Mouse (Mus musculus) limb, embryonic 14.5 days (tissue): ENCODE data around the gene Reep1. TPM values are rescaled to one million over a fixed set of nuclear protein-coding genes. Genes with fewer than 3 reads are reported as not detected.

Experiments
- ATAC-seq: fragments of 200-750 bp; cut with Nextera tagmentation; 2 replicates; pipeline ENCODE4 v1.8.0; 2017; ENCODE audit warnings: low read depth, moderate number of reproducible peaks, moderate TSS enrichment; ENCODE audit not compliant: low FRiP score
- DNase-seq: peaks from one replicate; pipeline ENCODE4 v3.0.0-alpha.2; 2015; ENCODE audit warnings: low spot score
- H3K27ac ChIP-seq: fragments of 300-500 bp; sonication (generic); replicated peaks from 2 replicates; pipeline ENCODE4 v1.5.1; 2014; ENCODE audit warnings: low read depth, mild to moderate bottlenecking, low read length, moderate library complexity, mixed read lengths
- H3K27me3 ChIP-seq: fragments of 300-500 bp; sonication (generic); 2 replicates; pipeline ENCODE4 v1.6.1; 2014; ENCODE audit warnings: low read length, mixed read lengths; ENCODE audit not compliant: control insufficient read depth, insufficient read depth
- H3K36me3 ChIP-seq: fragments of 300-500 bp; sonication (generic); 2 replicates; pipeline ENCODE4 v1.6.1; 2014; ENCODE audit warnings: mild to moderate bottlenecking, low read length, moderate library complexity, mixed read lengths; ENCODE audit not compliant: control insufficient read depth, insufficient read depth
- H3K4me1 ChIP-seq: fragments of 300-500 bp; sonication (generic); 2 replicates; pipeline ENCODE4 v1.6.1; 2014; ENCODE audit warnings: antibody characterized with exemption, low read length, mixed read lengths; ENCODE audit not compliant: control insufficient read depth, insufficient read depth
- H3K4me2 ChIP-seq: fragments of 300-500 bp; sonication (generic); replicated peaks from 2 replicates; pipeline ENCODE4 v1.6.1; 2014; ENCODE audit warnings: low read depth, mild to moderate bottlenecking, low read length, moderate library complexity; ENCODE audit not compliant: severe bottlenecking
- H3K4me3 ChIP-seq: fragments of 300-500 bp; sonication (generic); replicated peaks from 2 replicates; pipeline ENCODE4 v1.5.1; 2014; ENCODE audit warnings: low read length
- H3K9ac ChIP-seq: fragments of 300-500 bp; sonication (generic); 2 replicates; pipeline ENCODE4 v1.6.1; 2014; ENCODE audit warnings: mild to moderate bottlenecking, low read depth, low read length, moderate library complexity; ENCODE audit not compliant: severe bottlenecking
- H3K9me3 ChIP-seq: fragments of 300-500 bp; sonication (generic); 2 replicates; pipeline ENCODE4 v1.6.1; 2016; ENCODE audit warnings: low read length; ENCODE audit not compliant: control insufficient read depth
- POLR2A ChIP-seq: fragments of 200-500 bp; IDR thresholded peaks from 2 replicates; pipeline ENCODE4 v1.8.0; 2012; ENCODE audit warnings: inconsistent platforms, mild to moderate bottlenecking, moderate library complexity, borderline replicate concordance; ENCODE audit not compliant: insufficient read depth, insufficient read length; ENCODE audit errors: extremely low read depth
- WGBS: fragments of 180-500 bp; shearing (Covaris S2); extraction: QIAGEN DNeasy Blood & Tissue Kit; methylation state at CpG from one replicate; pipeline ENCODE4 v1.1.7; 2014; 5-methylcytosine and 5-hydroxymethylcytosine counted together
- polyA plus RNA-seq, 2 experiments: library from polyadenylated mRNA; depleted of rRNA in 1 of 2; stranded (reverse) in 1 of 2; unstranded in 1 of 2; fragments of >200 nt; fragmentation: Nextera tagmentation in 1 of 2; extraction: Ambion mirVana in 1 of 2; gene quantifications; 2 replicates each; pipeline versions ENCODE4 v1.2.1 to v1.2.3; 2012 to 2014

Reep1 gene
- polyA plus RNA-seq, 2 experiments, result 14.9 to 15.2 TPM

GRCm38 (mm10) chr6:71770856-71771255 lies 63.5 kb downstream of the Reep1 start:
- DNase-seq (no peak), ATAC-seq (no peak)
- Histone ChIP-seq H3K4me2 (no peak overlapping the region), H3K27ac (no peak overlapping the region), H3K4me3 (no peak overlapping the region), H3K9ac (no peak overlapping the region), H3K27me3 (no peaks in the 10 kb centered on the region), H3K9me3 (no peaks in the 10 kb centered on the region), H3K36me3 (no peaks in the 10 kb centered on the region), H3K4me1 (no peaks in the 10 kb centered on the region)
- 97% methylated on average over 4 of the region's 4 CpGs for WGBS
- no peak for TF ChIP-seq POLR2A

- no peak overlapping the region for H3K4me2 ChIP-seq
- no peak overlapping the region for H3K4me3 ChIP-seq
- WGBS, result 90% methylated on average over 4 of the region's 4 CpGs
- no peaks in the 10 kb centered on the region for H3K4me1 ChIP-seq
- H3K27ac ChIP-seq, result no peak overlapping the region
- no peaks in the 10 kb centered on the region for H3K9me3 ChIP-seq
- DNase-seq, result no peak
- no peaks in the 10 kb centered on the region for H3K27me3 ChIP-seq
- TF ChIP-seq POLR2A, result no peak
- no peaks in the 10 kb centered on the region for H3K36me3 ChIP-seq
- no peak for ATAC-seq
- H3K9ac ChIP-seq, result no peak overlapping the region
These were observed 63.9 kb downstream of the Reep1 start for GRCm38 (mm10) chr6:71771282-71771681.

GRCm38 (mm10) chr6:71772156-71772555 lies 64.8 kb downstream of the Reep1 start:
- Histone ChIP-seq H3K9ac (no peak overlapping the region), H3K4me3 (no peak overlapping the region), H3K4me1 (no peaks in the 10 kb centered on the region), H3K27ac (no peak overlapping the region), H3K27me3 (no peaks in the 10 kb centered on the region), H3K4me2 (no peak overlapping the region), H3K36me3 (no peaks in the 10 kb centered on the region), H3K9me3 (no peaks in the 10 kb centered on the region)
- WGBS, result 67% methylated on average over 6 of the region's 6 CpGs
- ATAC-seq (no peak), DNase-seq (no peak)
- TF ChIP-seq POLR2A, result no peak

GRCm38 (mm10) chr6:71772636-71773208 lies 65.4 kb downstream of the Reep1 start:
- ATAC-seq, result no peak
- no peaks in the 10 kb centered on the region for H3K9me3 ChIP-seq
- H3K4me3 ChIP-seq, result no peak overlapping the region
- no peak overlapping the region for H3K4me2 ChIP-seq
- H3K4me1 ChIP-seq, result no peaks in the 10 kb centered on the region
- TF ChIP-seq POLR2A, result no peak
- no peaks in the 10 kb centered on the region for H3K36me3 ChIP-seq
- H3K27me3 ChIP-seq, result no peaks in the 10 kb centered on the region
- 83% methylated on average over 7 of the region's 7 CpGs for WGBS
- H3K9ac ChIP-seq, result no peak overlapping the region
- no peak for DNase-seq
- H3K27ac ChIP-seq, result no peak overlapping the region

GRCm38 (mm10) chr6:71778016-71778415 lies 70.7 kb downstream of the Reep1 start:
- Histone ChIP-seq H3K36me3 (no peaks in the 10 kb centered on the region), H3K9me3 (no peaks in the 10 kb centered on the region), H3K4me2 (no peak overlapping the region), H3K27ac (no peak overlapping the region), H3K4me1 (no peaks in the 10 kb centered on the region), H3K27me3 (no peaks in the 10 kb centered on the region), H3K9ac (no peak overlapping the region), H3K4me3 (no peak overlapping the region)
- DNase-seq (no peak), ATAC-seq (no peak)
- TF ChIP-seq POLR2A, result no peak
- WGBS, result 90% methylated on average over 5 of the region's 5 CpGs

GRCm38 (mm10) chr6:71779831-71780230 lies 72.5 kb downstream of the Reep1 start:
- H3K9me3 ChIP-seq, result no peaks in the 10 kb centered on the region
- no peak overlapping the region for H3K4me3 ChIP-seq
- H3K4me1 ChIP-seq, result no peaks in the 10 kb centered on the region
- no peak overlapping the region for H3K9ac ChIP-seq
- H3K36me3 ChIP-seq, result no peaks in the 10 kb centered on the region
- WGBS, result 64% methylated on average over 2 of the region's 2 CpGs
- H3K27me3 ChIP-seq, result no peaks in the 10 kb centered on the region
- TF ChIP-seq POLR2A, result no peak
- no peak for ATAC-seq
- no peak overlapping the region for H3K27ac ChIP-seq
- H3K4me2 ChIP-seq, result no peak overlapping the region
- DNase-seq, result no peak
